Mouse (Mus musculus) spleen, adult 2 months (tissue): ENCODE data around the gene Tubgcp6.

ENCODE experiments used
- CTCF ChIP-seq: fragments of 200-500 bp; IDR thresholded peaks from 2 replicates; pipeline ENCODE4 v1.5.1; 2011; ENCODE audit warnings: mild to moderate bottlenecking, inconsistent platforms; ENCODE audit not compliant: insufficient read depth, insufficient read length, insufficient replicate concordance; ENCODE audit errors: extremely low read depth
- POLR2A ChIP-seq: fragments of 200-500 bp; IDR thresholded peaks from 2 replicates; pipeline ENCODE4 v1.6.1; 2011; ENCODE audit warnings: low read depth, low read length, inconsistent platforms

GRCm38 (mm10) chr15:89090662-89091061 is 32.2 kb downstream of the Tubgcp6 start:
- TF ChIP-seq CTCF (no peak), POLR2A (no peak)
